Mouse (Mus musculus): Measurements from ENCODE around the gene Chil1.

DNA sequence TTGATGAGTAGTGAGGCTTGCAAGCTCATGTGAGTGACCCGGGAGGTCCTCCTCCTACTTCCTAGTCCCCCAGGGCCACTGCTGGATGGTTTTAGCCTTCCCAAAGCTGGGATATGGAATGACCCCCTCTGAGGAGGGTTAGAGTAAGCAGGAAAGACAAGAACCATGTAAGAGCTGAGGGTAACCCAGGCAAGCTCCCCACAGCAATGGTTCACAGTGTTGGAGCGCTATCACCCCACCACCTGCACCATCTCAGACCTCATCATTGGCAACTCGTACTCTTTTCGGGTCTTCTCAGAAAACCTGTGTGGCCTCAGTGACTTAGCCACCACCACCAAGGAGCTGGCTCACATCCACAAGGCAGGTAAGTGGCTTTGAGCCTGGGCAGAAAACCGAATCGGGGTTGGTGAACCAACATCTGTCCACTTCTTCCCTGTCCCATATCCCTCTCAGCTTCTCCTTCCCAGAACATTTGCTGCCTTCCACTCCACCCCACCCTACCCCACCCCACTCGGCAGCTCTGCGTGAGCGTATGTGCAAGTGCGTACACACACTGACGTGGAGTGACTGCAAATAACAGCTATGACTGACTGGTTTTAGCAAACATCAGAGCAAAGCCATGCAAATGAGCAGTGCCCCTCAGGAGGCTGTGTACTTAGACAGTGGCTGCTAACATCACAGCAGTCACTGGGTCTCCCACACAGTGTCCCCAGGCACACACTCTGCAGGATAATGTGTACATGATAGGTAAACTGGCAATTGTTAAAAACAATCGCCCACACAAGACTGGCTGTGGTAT lies 16.4 kb downstream of the Chil1 start:
- TF ChIP-seq POLR2A (IDR thresholded peaks at IDR 0.05; ENCODE audit: insufficient read length, low read depth) (peak; percentile 64), MAX (IDR thresholded peaks at IDR 0.05; ENCODE audit: low read depth) (no peak), TCF12 (IDR thresholded peaks at IDR 0.05; ENCODE audit: insufficient read depth, poor library complexity, severe bottlenecking) (no peak), REST (IDR thresholded peaks at IDR 0.05; ENCODE audit: insufficient read depth, insufficient read length) (no peak), E2F4 (IDR thresholded peaks at IDR 0.05; ENCODE audit: insufficient read depth) (no peak), USF1 (IDR thresholded peaks at IDR 0.05; ENCODE audit: low read depth) (no peak), POLR2AphosphoS2 (IDR thresholded peaks at IDR 0.05; ENCODE audit: insufficient read length, low read depth) (peak; percentile 86), CEBPB (IDR thresholded peaks at IDR 0.05; ENCODE audit: insufficient read depth, poor library complexity, severe bottlenecking) (no peak)

Measured in myocyte (in vitro differentiated cells).